Mouse (Mus musculus): ENCODE results near the gene Gm4177. TPM values are rescaled to one million over a fixed set of nuclear protein-coding genes. Genes with fewer than 3 reads are reported as not detected.
"Not testable (repeated sequence)": the region's sequence is repeated elsewhere in the genome, so short reads cannot be mapped to it uniquely, and the experiment has no call there.

The Gm4177 gene
- not detected in 2 replicates for polyA plus RNA-seq (2015; fragmentation: Nextera tagmentation; extraction: Ambion mirVana)

DNA sequence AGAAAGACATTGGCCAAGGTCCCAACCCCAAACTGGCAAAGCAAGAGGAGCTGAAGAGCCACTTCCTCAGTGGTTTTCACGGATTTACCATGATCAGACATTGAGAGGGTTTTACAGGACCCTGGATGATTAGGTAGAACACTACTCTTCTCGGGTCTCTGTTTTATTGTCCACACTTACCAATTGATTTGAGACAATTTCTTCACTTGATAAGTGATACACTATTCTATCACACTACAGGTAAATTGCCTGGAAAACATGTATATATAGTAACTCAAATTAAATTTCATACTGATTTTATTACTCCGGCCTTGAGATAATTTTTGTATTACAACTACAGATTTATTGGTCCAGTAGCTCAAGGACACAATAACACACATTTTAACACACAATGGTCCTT is at the start of gene Gm4177:
Gene Gm4177, minus strand, starts transcription at position 101 of the 400 bp plus-strand sequence.
- not testable (repeated sequence) for H3K27me3 ChIP-seq (replicated peaks); H3K4me3 ChIP-seq; H3K4me2 ChIP-seq; H3K36me3 ChIP-seq; H3K9me3 ChIP-seq; H3K9ac ChIP-seq; H3K27ac ChIP-seq (replicated peaks); ATAC-seq (ENCODE audit: extremely low read depth, insufficient number of reproducible peaks, low FRiP score, low TSS enrichment); H3K4me1 ChIP-seq
- WGBS = no CpG with 5 or more reads among the region's 3 CpGs

DNA sequence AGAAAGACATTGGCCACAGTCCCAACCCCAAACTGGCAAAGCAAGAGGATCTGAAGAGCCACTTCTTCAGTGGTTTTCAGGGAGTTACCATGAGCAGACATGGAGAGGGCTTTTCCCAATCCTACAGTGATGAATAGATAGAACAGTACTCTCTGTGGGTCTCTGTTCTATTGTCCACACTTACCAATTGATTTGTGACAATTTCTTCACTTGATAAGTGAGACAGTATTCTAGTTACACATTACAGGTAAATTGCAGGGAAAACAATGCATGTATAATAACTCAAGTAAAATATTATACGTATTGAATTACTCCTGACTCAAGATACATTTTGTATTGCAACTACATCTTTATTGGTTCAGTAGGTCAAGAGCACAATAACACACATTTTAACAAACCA is 47.6 kb upstream of the Gm4177 start, which contains the start of gene Gm5725:
Gene Gm5725, minus strand, starts transcription at position 101 of the 400 bp plus-strand sequence.
- not testable (repeated sequence) for H3K9me3 ChIP-seq; H3K27ac ChIP-seq (replicated peaks); H3K4me2 ChIP-seq; H3K4me3 ChIP-seq; H3K36me3 ChIP-seq; H3K27me3 ChIP-seq (replicated peaks); ATAC-seq (ENCODE audit: extremely low read depth, insufficient number of reproducible peaks, low FRiP score, low TSS enrichment); H3K9ac ChIP-seq; H3K4me1 ChIP-seq
- no CpG with 5 or more reads among the region's 1 CpGs for whole genome bisulfite sequencing

DNA sequence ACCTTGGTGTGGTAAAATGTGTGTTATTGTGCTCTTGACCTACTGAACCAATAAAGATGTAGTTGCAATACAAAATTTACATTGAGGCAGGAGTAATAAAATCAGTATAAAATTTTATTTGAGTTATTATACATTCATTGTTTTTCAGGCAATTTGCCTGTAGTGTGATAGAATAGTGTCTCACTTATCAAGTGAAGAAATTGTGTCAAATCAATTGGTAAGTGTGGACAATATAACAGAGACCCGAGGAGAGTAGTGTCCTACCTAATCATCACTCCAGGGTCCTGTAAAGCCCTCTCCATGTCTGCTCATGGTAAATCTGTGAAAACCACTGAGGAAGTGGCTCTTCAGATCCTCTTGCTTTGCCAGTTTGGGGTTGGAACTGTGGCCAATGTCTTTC is 35.5 kb upstream of the Gm4177 start, which contains the start of gene Vmn1r135:
Gene Vmn1r135, plus strand, starts transcription at position 301 of the 400 bp plus-strand sequence.
- no CpG with 5 or more reads among the region's 1 CpGs for WGBS
- not testable (repeated sequence) for H3K27me3 ChIP-seq (replicated peaks); H3K4me2 ChIP-seq; H3K4me3 ChIP-seq; H3K9ac ChIP-seq; H3K36me3 ChIP-seq; H3K4me1 ChIP-seq; H3K27ac ChIP-seq (replicated peaks); ATAC-seq (ENCODE audit: extremely low read depth, insufficient number of reproducible peaks, low FRiP score, low TSS enrichment); H3K9me3 ChIP-seq

DNA sequence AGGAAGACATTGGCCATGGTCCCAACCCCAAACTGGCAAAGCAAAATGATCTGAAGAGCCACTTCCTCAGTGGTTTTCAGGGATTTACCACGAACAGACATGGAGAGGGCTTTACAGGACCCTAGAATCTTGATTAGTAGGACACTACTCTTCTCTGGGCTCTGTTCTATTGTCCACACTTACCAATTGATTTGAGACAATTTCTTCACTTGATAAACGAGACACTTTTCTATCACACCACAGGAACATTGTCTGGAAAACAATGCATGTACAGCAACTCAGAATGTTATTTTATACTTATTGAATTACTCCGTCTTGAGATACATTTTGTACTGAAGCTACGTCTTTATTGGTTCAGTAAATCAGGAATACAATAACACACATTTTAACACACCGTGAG is 35.2 kb downstream of the Gm4177 start, which contains the start of gene Gm4175:
Gene Gm4175, minus strand, starts transcription at position 101 of the 400 bp plus-strand sequence.
- H3K27ac ChIP-seq (replicated peaks); H3K9me3 ChIP-seq; H3K36me3 ChIP-seq; H3K4me2 ChIP-seq; H3K27me3 ChIP-seq (replicated peaks); H3K4me1 ChIP-seq; H3K9ac ChIP-seq; ATAC-seq (ENCODE audit: extremely low read depth, insufficient number of reproducible peaks, low FRiP score, low TSS enrichment); H3K4me3 ChIP-seq: not testable (repeated sequence)
- no CpG with 5 or more reads among the region's 5 CpGs for WGBS

Other genes with a start within 250 kb of the Gm4177 start
- not detected in 2 replicates for gene Vmn1r132, start 182.6 kb downstream of the Gm4177 start, polyA plus RNA-seq (2015; fragmentation: Nextera tagmentation; extraction: Ambion mirVana)
- gene Gm4175, start 35.3 kb downstream of the Gm4177 start, polyA plus RNA-seq (2015; fragmentation: Nextera tagmentation; extraction: Ambion mirVana) = not detected in 2 replicates
- gene Vmn1r135, start 35.6 kb upstream of the Gm4177 start, polyA plus RNA-seq (2015; fragmentation: Nextera tagmentation; extraction: Ambion mirVana) = not detected in 2 replicates
- gene Gm5725, start 47.5 kb upstream of the Gm4177 start, polyA plus RNA-seq (2015; fragmentation: Nextera tagmentation; extraction: Ambion mirVana) = not detected in 2 replicates
- gene Gm5891, start 124.6 kb upstream of the Gm4177 start, polyA plus RNA-seq (2015; fragmentation: Nextera tagmentation; extraction: Ambion mirVana) = not detected in 2 replicates
- not detected in 2 replicates for gene Vmn1r137, start 197.9 kb upstream of the Gm4177 start, polyA plus RNA-seq (2015; fragmentation: Nextera tagmentation; extraction: Ambion mirVana)
- not detected in 2 replicates for gene Vmn1r138, start 232.2 kb upstream of the Gm4177 start, polyA plus RNA-seq (2015; fragmentation: Nextera tagmentation; extraction: Ambion mirVana)